25 mouse cellular contexts compared by ENCODE assay signal in genomic region chr12:82838544-82838943, GRCm38 (mm10).
DNase-seq lines count a peak whose midpoint lies in the region; ATAC-seq and TF ChIP-seq lines count a peak whose summit lies in the region.
"Had no signal": no experiment of that assay in that cellular context is flagged by ENCODE, and none has a peak within 500 bp of the region (broad histone marks: within the 10 kb centered on the region; RNA-seq: fewer than 3 reads in every experiment).

No protein-coding gene starts in this region.

- H3K27me3 ChIP-seq in heart, embryonic 10.5 days (ENCODE audit: insufficient read depth, poor library complexity, severe bottlenecking), result no peaks in the 10 kb centered on the region
- no peaks in the 10 kb centered on the region for H3K27me3 ChIP-seq in heart, embryonic 12.5 days (replicated peaks)
- H3K27me3 ChIP-seq in heart, adult 2 months (ENCODE audit: control insufficient read depth, insufficient read depth, low read length), result no peaks in the 10 kb centered on the region
- H3K27me3 ChIP-seq in heart, embryonic 14.5 days (ENCODE audit: control insufficient read depth, insufficient read depth, low read length), result no peaks in the 10 kb centered on the region
- no peaks in the 10 kb centered on the region for H3K27me3 ChIP-seq in heart, embryonic 16.5 days (ENCODE audit: control insufficient read depth, insufficient read depth, low read length)
- H3K27me3 ChIP-seq: CH12.LX; embryonic facial prominence, embryonic 12.5 days; forebrain, embryonic 13.5 days; Patski had no signal

- no peaks in the 10 kb centered on the region for H3K79me2 ChIP-seq in heart, adult 2 months (replicated peaks; ENCODE audit: control insufficient read depth, insufficient read depth, low read length)

- peak; percentile 79 for DNase-seq in heart, embryonic 10.5 days (ENCODE audit: low spot score)
- no peak for DNase-seq in heart, postnatal 4 days
- no peak for DNase-seq in heart, adult 2 months
- DNase-seq in heart, postnatal 10 days, result no peak
- no peak for DNase-seq in heart, adult 11 months
- DNase-seq: adrenal gland, adult 8-10 months; adrenal gland, postnatal 14 days; adrenal gland, postnatal 36 days; B cell, adult 2 months; cerebellum, adult 11-12 months; cerebellum, adult 2 months; cerebellum, adult 9-10 months; cerebellum, postnatal 10 days; cerebellum, postnatal 25 days had no signal

- peaks cover 4% of the 10 kb centered on the region for H3K36me3 ChIP-seq in heart, embryonic 10.5 days
- no peaks in the 10 kb centered on the region for H3K36me3 ChIP-seq in heart, embryonic 12.5 days
- no peaks in the 10 kb centered on the region; the same call in 1 of the 2 replicates for H3K36me3 ChIP-seq in heart, adult 2 months (ENCODE audit: control insufficient read depth, insufficient read depth, low read length)
- H3K36me3 ChIP-seq in heart, embryonic 14.5 days (ENCODE audit: control insufficient read depth, insufficient read depth, low read length), result no peaks in the 10 kb centered on the region
- no peaks in the 10 kb centered on the region for H3K36me3 ChIP-seq in heart, embryonic 16.5 days (ENCODE audit: control insufficient read depth, insufficient read depth)
- H3K36me3 ChIP-seq: embryonic facial prominence, embryonic 10.5 days; embryonic facial prominence, embryonic 12.5 days; G1E had no signal

- intact Hi-C loops in heart, adult 2 months (cut with DNase I), result no loop called here
- intact Hi-C loops in heart, postnatal 10 days (cut with DNase I), result no loop called here

- 0 out of 2 replicates have a peak, but pooled peaks cover 5% of the 10 kb centered on the region for H3K9me3 ChIP-seq in heart, embryonic 10.5 days
- H3K9me3 ChIP-seq in heart, embryonic 12.5 days (replicated peaks), result peaks cover 8% of the 10 kb centered on the region; the same call in 1 of the 2 replicates
- peaks cover 8% of the 10 kb centered on the region for H3K9me3 ChIP-seq in heart, embryonic 14.5 days (ENCODE audit: control insufficient read depth, low read length)
- H3K9me3 ChIP-seq in heart, embryonic 16.5 days (replicated peaks; ENCODE audit: control insufficient read depth, low read length), result peaks cover 6% of the 10 kb centered on the region; the same call in 1 of the 2 replicates
- H3K9me3 ChIP-seq: embryonic facial prominence, embryonic 10.5 days; embryonic facial prominence, embryonic 12.5 days had no signal

- H3K4me2 ChIP-seq in heart, embryonic 12.5 days, result no peak overlapping the region
- H3K4me2 ChIP-seq in heart, embryonic 14.5 days (ENCODE audit: low read length), result no peak overlapping the region
- no peak overlapping the region for H3K4me2 ChIP-seq in heart, embryonic 16.5 days (ENCODE audit: low read depth, low read length)
- H3K4me2 ChIP-seq: embryonic facial prominence, embryonic 12.5 days; forebrain, embryonic 13.5 days had no signal

- H3K27ac ChIP-seq in heart, embryonic 10.5 days, result peak overlapping the region; percentile 56; the same call in 1 of the 2 replicates
- peak overlapping the region; percentile 57 for H3K27ac ChIP-seq in heart, embryonic 12.5 days (ENCODE audit: poor library complexity, severe bottlenecking)
- no peak overlapping the region for H3K27ac ChIP-seq in heart, adult 2 months
- peak overlapping the region in 1 of 2 experiments; percentile 68; a peak in 2 of 4 replicates for H3K27ac ChIP-seq in heart, embryonic 14.5 days (replicated peaks in 1 of 2; ENCODE audit: control insufficient read depth in 1 of 2, insufficient read depth in 1 of 2, low read depth in 2 of 2, low read length in 2 of 2)
- no peak overlapping the region; the same call in 1 of the 2 replicates for H3K27ac ChIP-seq in heart, embryonic 16.5 days (ENCODE audit: low read length)
- H3K27ac ChIP-seq: embryonic facial prominence, embryonic 10.5 days; embryonic facial prominence, embryonic 12.5 days; forebrain, embryonic 13.5 days had no signal

- H3K4me3 ChIP-seq in heart, embryonic 10.5 days, result no peak overlapping the region
- no peak overlapping the region for H3K4me3 ChIP-seq in heart, embryonic 12.5 days
- no peak overlapping the region for H3K4me3 ChIP-seq in heart, adult 2 months
- H3K4me3 ChIP-seq in heart, embryonic 14.5 days (ENCODE audit: control insufficient read depth in 1 of 2, insufficient read depth in 1 of 2, low read depth in 1 of 2, low read length in 2 of 2), result no peak overlapping the region
- H3K4me3 ChIP-seq in heart, embryonic 16.5 days (ENCODE audit: low read length), result no peak overlapping the region
- H3K4me3 ChIP-seq: embryonic facial prominence, embryonic 10.5 days; embryonic facial prominence, embryonic 12.5 days; forebrain, embryonic 13.5 days had no signal

- H3K9ac ChIP-seq in heart, embryonic 12.5 days, result no peak overlapping the region
- H3K9ac ChIP-seq in heart, adult 2 months (ENCODE audit: low read depth, low read length), result no peak overlapping the region
- H3K9ac ChIP-seq in heart, embryonic 14.5 days (ENCODE audit: low read length), result no peak overlapping the region
- H3K9ac ChIP-seq in heart, embryonic 16.5 days (ENCODE audit: low read length), result no peak overlapping the region
- H3K9ac ChIP-seq: embryonic facial prominence, embryonic 12.5 days; forebrain, embryonic 13.5 days had no signal

- TF ChIP-seq EP300 in heart, adult 2 months (IDR thresholded peaks at IDR 0.05; ENCODE audit: insufficient read depth, low read depth, low read length), result no peak

- TF ChIP-seq POLR2A in heart, adult 2 months (IDR thresholded peaks at IDR 0.05; ENCODE audit: insufficient read depth, low read depth, low read length), result no peak

- peaks cover 18% of the 10 kb centered on the region; the same call in 1 of the 2 replicates for H3K4me1 ChIP-seq in heart, embryonic 10.5 days
- peaks cover 21% of the 10 kb centered on the region for H3K4me1 ChIP-seq in heart, embryonic 12.5 days (replicated peaks)
- H3K4me1 ChIP-seq in heart, adult 2 months (ENCODE audit: control insufficient read depth, insufficient read depth, low read length), result 0 out of 2 replicates have a peak, but pooled peaks cover 2% of the 10 kb centered on the region
- peaks cover 5 to 15% of the 10 kb centered on the region in 2 experiments for H3K4me1 ChIP-seq in heart, embryonic 14.5 days (ENCODE audit: control insufficient read depth in 2 of 2, insufficient read depth in 2 of 2, low read length in 2 of 2)
- H3K4me1 ChIP-seq in heart, embryonic 16.5 days (ENCODE audit: control insufficient read depth, insufficient read depth, low read length), result peaks cover 8% of the 10 kb centered on the region
- H3K4me1 ChIP-seq: embryonic facial prominence, embryonic 12.5 days; forebrain, embryonic 13.5 days had no signal

- no peak for TF ChIP-seq CTCF in heart, adult 2 months (IDR thresholded peaks at IDR 0.05)

- WGBS in heart, embryonic 10.5 days, result 50% methylated on average over 1 of the region's 1 CpGs
- 32% methylated on average over 1 of the region's 1 CpGs for WGBS in heart, embryonic 12.5 days
- whole genome bisulfite sequencing in heart, adult 2 months, result 58% methylated on average over 1 of the region's 1 CpGs
- 35% methylated on average over 1 of the region's 1 CpGs for WGBS in heart, embryonic 14.5 days
- WGBS in heart, embryonic 16.5 days, result 54% methylated on average over 1 of the region's 1 CpGs

- ATAC-seq in heart, embryonic 12.5 days (ENCODE audit: insufficient number of reproducible peaks, low FRiP score), result peak; percentile 42; the same call in 1 of the 2 replicates
- peak; percentile 83 for ATAC-seq in heart, embryonic 14.5 days (ENCODE audit: insufficient number of reproducible peaks, insufficient read depth, low FRiP score, low read depth)
- peak; percentile 84 for ATAC-seq in heart, embryonic 16.5 days (replicated peaks; ENCODE audit: extremely low read depth, insufficient read depth, low FRiP score)
- ATAC-seq: activated CD4-positive, CD25-positive, alpha-beta regulatory T cell, adult 4 months; CD4-positive, CD25-positive, alpha-beta regulatory T cell, adult 4 months; forebrain, embryonic 13.5 days; Patski had no signal

Comparison
In these comparisons a context has a peak if more than half of its experiments do, and no peak if none do; other contexts are left out.
1. H3K27ac ChIP-seq: peak in heart, embryonic 10.5 days (single experiment) and heart, embryonic 12.5 days (single experiment); none in heart, adult 2 months (single experiment) and heart, embryonic 16.5 days (single experiment).
2. Peak in every context shown above with its lines, with median percentiles within 50 percentile points of each other: ATAC-seq.